Mouse (Mus musculus) heart, embryonic 13.5 days (tissue): ENCODE results near the gene Gpx7. TPM values are rescaled to one million over a fixed set of nuclear protein-coding genes. Genes with fewer than 3 reads are reported as not detected.

ENCODE experiments used
- ATAC-seq: fragments of 200-750 bp; cut with Nextera tagmentation; 2 replicates; pipeline ENCODE4 v1.8.0; 2017; ENCODE audit warnings: moderate TSS enrichment; ENCODE audit not compliant: insufficient number of reproducible peaks, low FRiP score, low TSS enrichment; ENCODE audit errors: extremely low read depth
- H3K27ac ChIP-seq: fragments of 300-500 bp; sonication (generic); replicated peaks from 2 replicates; pipeline ENCODE4 v1.5.1; 2015; ENCODE audit warnings: moderate library complexity, mild to moderate bottlenecking, inconsistent platforms
- H3K27me3 ChIP-seq: fragments of 300-500 bp; sonication (generic); replicated peaks from 2 replicates; pipeline ENCODE4 v1.6.1; 2015; ENCODE audit warnings: mild to moderate bottlenecking, inconsistent platforms
- H3K36me3 ChIP-seq: fragments of 300-500 bp; sonication (generic); 2 replicates; pipeline ENCODE4 v1.6.1; 2015; ENCODE audit warnings: mild to moderate bottlenecking, inconsistent platforms
- H3K4me1 ChIP-seq: fragments of 300-500 bp; sonication (generic); 2 replicates; pipeline ENCODE4 v1.6.1; 2015; ENCODE audit warnings: inconsistent platforms
- H3K4me2 ChIP-seq: fragments of 300-500 bp; sonication (generic); 2 replicates; pipeline ENCODE4 v1.6.1; 2015; ENCODE audit warnings: inconsistent platforms, mild to moderate bottlenecking, moderate library complexity
- H3K4me3 ChIP-seq: fragments of 300-500 bp; sonication (generic); 2 replicates; pipeline ENCODE4 v1.5.1; 2015; ENCODE audit warnings: moderate library complexity, mild to moderate bottlenecking, inconsistent platforms
- H3K9ac ChIP-seq: fragments of 300-500 bp; sonication (generic); 2 replicates; pipeline ENCODE4 v1.6.1; 2015; ENCODE audit warnings: inconsistent platforms, mild to moderate bottlenecking, moderate library complexity
- H3K9me3 ChIP-seq: fragments of 300-500 bp; sonication (generic); 2 replicates; pipeline ENCODE4 v1.6.1; 2016; ENCODE audit warnings: inconsistent platforms
- WGBS: fragments of 180-500 bp; shearing (Covaris S2); methylation state at CpG from one replicate; pipeline ENCODE4 v1.1.7; 2015; ENCODE audit warnings: mixed read lengths; 5-methylcytosine and 5-hydroxymethylcytosine counted together
- polyA plus RNA-seq: library from polyadenylated mRNA; unstranded; fragments of >200 nt; fragmentation: Nextera tagmentation; extraction: Ambion mirVana; gene quantifications from 2 replicates; pipeline ENCODE4 v1.2.1, GENCODE M21; 2015

Gpx7 gene
- 61.6 and 61.9 TPM in 2 replicates for polyA plus RNA-seq

- 5% methylated on average over 15 of the region's 15 CpGs for WGBS
- peaks cover 4% of the 10 kb centered on the region; the same call in 1 of the 2 replicates for H3K9me3 ChIP-seq
- peaks cover 26% of the 10 kb centered on the region for H3K4me1 ChIP-seq
- peak within 1 kb of the TSS; percentile 83 for H3K4me2 ChIP-seq
- H3K36me3 ChIP-seq, result peaks cover 16% of the 10 kb centered on the region; the same call in 1 of the 2 replicates
- ATAC-seq, result no peak
- H3K4me3 ChIP-seq, result peak within 1 kb of the TSS; percentile 59
- peak within 1 kb of the TSS; percentile 83 for H3K27ac ChIP-seq
- peak within 1 kb of the TSS; percentile 88 for H3K9ac ChIP-seq
- no peaks in the 10 kb centered on the region for H3K27me3 ChIP-seq
Observed at GRCm38 (mm10) chr4:108406861-108407401, at the start of gene Gpx7. Gpx7 (minus strand) TSS chr4:108406961.

DNA sequence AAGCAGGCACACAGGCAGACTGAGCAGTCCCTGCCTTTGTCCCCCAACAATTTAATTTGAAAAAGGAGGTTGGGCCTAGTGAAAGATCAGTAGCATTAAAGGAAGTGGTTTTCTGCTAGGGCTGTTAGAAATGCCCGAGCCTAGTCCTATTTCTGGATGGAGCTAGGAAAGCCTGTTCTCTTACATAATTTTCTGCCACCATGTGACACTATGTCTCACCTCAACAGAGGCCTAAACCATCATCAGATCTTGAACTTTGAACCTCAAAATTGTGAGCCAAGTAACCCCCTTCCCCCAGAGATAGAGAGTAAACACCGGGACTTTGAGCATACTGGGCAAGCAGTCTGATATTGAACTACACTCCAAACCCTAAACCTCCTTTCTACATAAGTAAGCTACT, 49.3 kb upstream of the Gpx7 start:
- ATAC-seq, result no peak
- Histone ChIP-seq H3K9ac (no peak overlapping the region), H3K27me3 (no peaks in the 10 kb centered on the region), H3K4me1 (peaks cover 13% of the 10 kb centered on the region), H3K4me2 (no peak overlapping the region), H3K4me3 (no peak overlapping the region), H3K36me3 (no peaks in the 10 kb centered on the region), H3K9me3 (no peaks in the 10 kb centered on the region), H3K27ac (no peak overlapping the region)
- WGBS, result 52% methylated on average over 2 of the region's 2 CpGs

DNA sequence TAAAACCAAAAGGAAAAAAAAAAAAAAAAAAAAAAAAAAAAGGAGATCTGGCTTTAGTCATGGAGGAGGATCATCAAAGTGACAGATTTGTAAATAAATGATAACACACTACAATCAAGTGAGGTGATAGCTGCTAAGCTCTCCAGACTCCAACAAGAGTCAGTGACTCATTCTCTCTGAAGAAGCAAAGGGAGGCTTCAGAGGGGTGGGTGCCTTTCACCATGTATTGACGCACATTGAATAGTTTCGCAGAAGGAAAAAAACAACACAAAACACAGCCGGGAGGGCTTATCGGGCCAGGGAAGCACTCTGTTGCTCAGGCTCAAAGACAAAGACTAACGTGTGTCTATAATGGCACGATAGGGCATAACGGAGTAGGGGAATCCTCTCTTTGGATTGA, 41.3 kb upstream of the Gpx7 start:
- Histone ChIP-seq H3K27me3 (no peaks in the 10 kb centered on the region), H3K4me2 (no peak overlapping the region), H3K36me3 (no peaks in the 10 kb centered on the region), H3K4me3 (no peak overlapping the region), H3K9me3 (no peaks in the 10 kb centered on the region), H3K4me1 (no peaks in the 10 kb centered on the region), H3K27ac (no peak overlapping the region), H3K9ac (no peak overlapping the region)
- no peak for ATAC-seq
- WGBS, result 24% methylated on average over 7 of the region's 7 CpGs

GRCm38 (mm10) chr4:108438082-108438840, 31.5 kb upstream of the Gpx7 start:
- Histone ChIP-seq H3K4me1 (peaks cover 26% of the 10 kb centered on the region), H3K9me3 (no peaks in the 10 kb centered on the region), H3K4me2 (peak overlapping the region; percentile 3; the same call in 1 of the 2 replicates), H3K9ac (no peak overlapping the region), H3K4me3 (no peak overlapping the region), H3K36me3 (no peaks in the 10 kb centered on the region), H3K27me3 (no peaks in the 10 kb centered on the region), H3K27ac (0 out of 2 replicates have a peak overlapping the region, but pooled peaks have one; percentile 8)
- 47% methylated on average over 6 of the region's 6 CpGs for WGBS
- no peak for ATAC-seq

DNA sequence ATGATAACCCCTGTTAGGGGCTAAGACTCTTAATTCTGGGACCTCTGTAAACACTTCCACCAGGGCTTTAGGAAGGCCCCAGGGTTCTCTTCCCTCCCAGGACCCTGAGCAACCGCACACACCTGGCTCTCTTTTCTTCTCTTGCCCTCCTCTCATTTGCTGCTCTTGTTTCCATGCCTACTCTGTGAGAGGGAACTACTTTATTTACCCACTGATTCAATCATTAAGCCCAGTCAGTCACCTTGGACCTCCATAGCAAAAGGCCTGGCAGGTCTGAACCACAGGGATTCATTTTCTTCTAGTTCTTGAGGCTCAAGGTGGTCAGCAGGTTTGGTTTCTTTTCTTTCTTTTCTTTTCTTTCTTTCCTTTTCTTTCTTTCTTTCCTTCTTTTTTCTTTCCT, 29.5 kb upstream of the Gpx7 start:
- Histone ChIP-seq H3K4me2 (no peak overlapping the region), H3K36me3 (no peaks in the 10 kb centered on the region), H3K4me3 (no peak overlapping the region), H3K27me3 (no peaks in the 10 kb centered on the region), H3K9me3 (no peaks in the 10 kb centered on the region), H3K4me1 (peaks cover 30% of the 10 kb centered on the region), H3K27ac (no peak overlapping the region), H3K9ac (no peak overlapping the region)
- WGBS, result 84% methylated on average over 1 of the region's 1 CpGs
- no peak for ATAC-seq

DNA sequence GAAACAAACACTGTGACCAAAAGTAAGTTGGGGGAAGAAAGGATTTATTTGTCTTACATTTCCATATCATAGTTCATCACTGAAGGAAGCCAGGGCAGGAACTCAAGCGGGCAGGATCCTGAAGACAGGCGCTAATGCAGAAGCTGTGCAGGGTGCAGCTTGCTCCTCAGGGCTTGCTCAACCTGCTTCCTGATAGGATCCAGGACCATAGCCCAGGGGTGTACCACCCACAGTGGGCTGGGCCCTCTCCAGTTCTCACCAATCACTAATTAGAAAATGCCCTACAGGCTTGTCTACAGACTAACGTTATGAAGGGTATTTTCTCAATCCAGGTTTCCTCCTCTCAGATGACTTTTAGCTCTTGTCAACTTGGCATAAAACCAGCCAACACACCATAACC, 28.9 kb upstream of the Gpx7 start:
- Histone ChIP-seq H3K9ac (no peak overlapping the region), H3K36me3 (no peaks in the 10 kb centered on the region), H3K4me2 (no peak overlapping the region), H3K27me3 (no peaks in the 10 kb centered on the region), H3K4me1 (peaks cover 35% of the 10 kb centered on the region), H3K27ac (no peak overlapping the region), H3K4me3 (no peak overlapping the region), H3K9me3 (no peaks in the 10 kb centered on the region)
- WGBS, result 66% methylated on average over 3 of the region's 3 CpGs
- ATAC-seq, result no peak

GRCm38 (mm10) chr4:108434781-108435180, 28.0 kb upstream of the Gpx7 start:
- no peak overlapping the region for H3K9ac ChIP-seq
- no peak overlapping the region for H3K27ac ChIP-seq
- ATAC-seq, result no peak
- H3K27me3 ChIP-seq, result no peaks in the 10 kb centered on the region
- peaks cover 35% of the 10 kb centered on the region for H3K4me1 ChIP-seq
- WGBS, result 87% methylated on average over 3 of the region's 3 CpGs
- H3K4me3 ChIP-seq, result no peak overlapping the region
- no peaks in the 10 kb centered on the region for H3K36me3 ChIP-seq
- H3K4me2 ChIP-seq, result no peak overlapping the region
- no peaks in the 10 kb centered on the region for H3K9me3 ChIP-seq

DNA sequence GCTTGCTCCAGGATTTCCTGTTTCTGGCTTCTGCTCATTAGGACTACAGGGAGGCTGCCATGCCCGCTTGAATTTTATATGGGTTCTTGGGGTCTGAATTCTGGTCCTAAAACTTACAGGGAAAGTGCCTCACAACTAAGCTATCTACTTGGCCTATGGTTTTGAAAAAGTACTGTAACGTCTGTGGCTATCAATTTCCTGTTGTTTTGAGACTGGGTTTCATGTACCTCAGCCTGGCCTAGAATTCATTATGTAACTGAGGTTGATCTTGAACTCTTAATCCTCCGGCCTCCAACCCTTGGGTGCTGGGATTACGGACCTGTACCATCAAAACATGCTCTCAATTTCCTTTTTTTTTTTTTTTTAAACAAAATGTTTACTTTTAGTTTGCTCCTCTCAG, 27.5 kb upstream of the Gpx7 start:
- Histone ChIP-seq H3K9me3 (no peaks in the 10 kb centered on the region), H3K4me3 (no peak overlapping the region), H3K27ac (no peak overlapping the region), H3K4me2 (no peak overlapping the region), H3K4me1 (peaks cover 38% of the 10 kb centered on the region), H3K36me3 (no peaks in the 10 kb centered on the region), H3K27me3 (no peaks in the 10 kb centered on the region), H3K9ac (no peak overlapping the region)
- whole genome bisulfite sequencing, result 62% methylated on average over 4 of the region's 4 CpGs
- ATAC-seq, result no peak

- Histone ChIP-seq H3K4me2 (no peak overlapping the region), H3K4me3 (no peak overlapping the region), H3K9me3 (no peaks in the 10 kb centered on the region), H3K27me3 (no peaks in the 10 kb centered on the region), H3K9ac (no peak overlapping the region), H3K36me3 (no peaks in the 10 kb centered on the region), H3K27ac (0 out of 2 replicates have a peak overlapping the region, but pooled peaks have one; percentile 16), H3K4me1 (peaks cover 36% of the 10 kb centered on the region)
- 41% methylated on average over 6 of the region's 6 CpGs for WGBS
- no peak for ATAC-seq
Observed at GRCm38 (mm10) chr4:108433341-108433740, 26.6 kb upstream of the Gpx7 start.

DNA sequence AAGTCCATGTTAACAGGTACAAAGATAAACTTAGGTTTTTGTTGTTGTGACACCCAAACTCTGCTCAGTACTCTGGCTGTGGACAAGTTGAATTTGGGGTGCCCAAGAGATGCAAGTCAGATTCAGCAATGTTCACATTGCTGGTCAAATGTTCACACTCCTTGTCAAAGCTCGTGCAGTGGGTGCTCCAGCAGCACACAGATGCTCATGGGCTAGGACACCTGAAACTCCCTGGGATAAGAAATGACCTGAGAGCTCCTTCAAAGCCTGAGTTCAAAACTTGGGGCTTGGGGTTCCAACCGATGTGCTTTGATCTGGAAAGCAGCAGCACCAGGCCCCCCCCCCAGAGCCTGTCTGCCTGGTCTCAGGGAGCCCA, 24.8 kb upstream of the Gpx7 start:
- Histone ChIP-seq H3K27me3 (no peaks in the 10 kb centered on the region), H3K36me3 (no peaks in the 10 kb centered on the region), H3K9ac (0 out of 2 replicates have a peak overlapping the region, but pooled peaks have one; percentile 40), H3K4me2 (no peak overlapping the region), H3K4me1 (peaks cover 31% of the 10 kb centered on the region), H3K4me3 (no peak overlapping the region), H3K27ac (no peak overlapping the region), H3K9me3 (no peaks in the 10 kb centered on the region)
- ATAC-seq, result no peak
- WGBS, result 55% methylated on average over 2 of the region's 2 CpGs

- no peaks in the 10 kb centered on the region for H3K9me3 ChIP-seq
- H3K4me3 ChIP-seq, result no peak overlapping the region
- WGBS, result 55% methylated on average over 4 of the region's 4 CpGs
- no peaks in the 10 kb centered on the region for H3K36me3 ChIP-seq
- no peak overlapping the region for H3K27ac ChIP-seq
- H3K4me2 ChIP-seq, result no peak overlapping the region
- no peaks in the 10 kb centered on the region for H3K27me3 ChIP-seq
- ATAC-seq, result no peak
- peaks cover 31% of the 10 kb centered on the region for H3K4me1 ChIP-seq
- 0 out of 2 replicates have a peak overlapping the region, but pooled peaks have one; percentile 40 for H3K9ac ChIP-seq
Observed at GRCm38 (mm10) chr4:108430656-108431560, 24.1 kb upstream of the Gpx7 start.
